Mouse (Mus musculus) layer of hippocampus, adult 18-20 months (tissue): ENCODE data around the gene Bmp10. TPM values are rescaled to one million over a fixed set of nuclear protein-coding genes. Genes with fewer than 3 reads are reported as not detected.
"Not testable (repeated sequence)": the region's sequence is repeated elsewhere in the genome, so short reads cannot be mapped to it uniquely, and the experiment has no call there.

ENCODE experiments used
- DNase-seq, 2 experiments: peaks; one replicate each; pipeline ENCODE4 v3.0.0; 2022; ENCODE audit warnings: low spot score in 2 of 2
- total RNA-seq, 2 experiments: library from RNA; stranded (reverse); gene quantifications; 2 replicates each; pipeline ENCODE4 v1.2.3; 2021

The Bmp10 gene
- total RNA-seq, 2 experiments from 2014 or later, result not detected

DNA sequence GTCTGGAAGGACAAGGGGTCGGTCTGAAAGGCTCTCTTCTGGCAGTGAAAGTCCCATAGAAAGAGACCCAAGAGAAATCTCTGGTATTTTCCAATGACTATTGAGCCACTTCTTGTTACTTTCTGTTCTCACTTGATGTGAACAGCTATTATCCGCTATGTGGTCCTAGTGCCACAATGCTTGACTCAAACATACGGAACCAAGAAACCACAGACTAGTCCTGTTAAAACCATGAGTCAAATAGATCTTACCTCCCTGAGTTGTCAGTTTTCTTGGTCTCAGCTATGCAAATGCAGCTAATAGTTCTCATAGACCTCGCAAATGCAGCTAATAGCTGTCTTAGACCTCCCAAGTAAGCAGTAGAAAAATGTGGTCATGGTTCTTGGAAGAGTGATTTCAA is 18.4 kb downstream of the Bmp10 start:
- DNase-seq, result no peak

GRCm38 (mm10) chr6:87449534-87449933 is 20.7 kb downstream of the Bmp10 start:
- no peak for DNase-seq

GRCm38 (mm10) chr6:87451016-87451415 is 22.2 kb downstream of the Bmp10 start:
- DNase-seq, result peak in 1 of 2 experiments; percentile 39

GRCm38 (mm10) chr6:87451771-87452170 is 23.0 kb downstream of the Bmp10 start:
- DNase-seq, result no peak

DNA sequence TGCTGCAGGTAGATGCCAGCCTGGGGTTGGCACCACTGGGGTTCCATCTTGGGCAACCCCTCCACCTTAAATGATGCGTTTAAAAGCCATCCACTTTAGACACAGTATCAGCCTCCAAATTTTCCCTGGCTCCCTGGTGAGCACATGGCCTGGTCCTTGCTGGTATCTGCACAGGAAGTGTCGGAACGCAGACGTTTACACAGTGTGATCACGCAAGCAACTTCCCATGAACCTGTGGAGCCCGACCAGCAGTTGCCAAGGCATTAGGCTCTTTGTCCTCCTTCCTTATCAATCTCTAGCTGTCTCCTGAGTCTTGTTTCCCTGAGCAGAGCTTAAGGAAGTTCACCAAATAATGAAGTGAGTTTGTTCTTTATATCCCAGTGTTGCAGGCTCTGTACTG is 26.7 kb downstream of the Bmp10 start:
- no peak for DNase-seq

GRCm38 (mm10) chr6:87466221-87466620 is 37.4 kb downstream of the Bmp10 start:
- peak; percentile 34 to 77 for DNase-seq

DNA sequence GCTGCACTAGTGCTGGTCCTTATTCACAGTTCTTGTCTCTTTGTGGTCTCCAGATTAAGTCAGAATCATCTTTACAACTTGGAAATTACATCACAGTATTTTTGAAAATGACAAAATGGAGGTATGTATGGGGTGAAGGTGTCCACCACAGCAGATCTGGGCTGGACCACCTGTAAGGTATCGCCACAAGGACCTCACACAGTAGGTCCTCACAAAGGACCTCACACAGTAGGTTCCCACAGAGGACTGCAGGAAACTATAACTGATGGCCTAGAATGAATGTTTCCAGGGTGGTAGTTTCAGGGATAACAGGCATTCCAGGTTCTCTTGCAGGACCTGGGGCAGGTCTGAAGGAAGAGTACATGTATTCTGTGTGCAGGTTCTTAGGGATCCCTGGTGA is 38.6 kb downstream of the Bmp10 start:
- DNase-seq, result no peak

- DNase-seq, result no peak
Measured at GRCm38 (mm10) chr6:87468372-87468771, 39.6 kb downstream of the Bmp10 start.

DNA sequence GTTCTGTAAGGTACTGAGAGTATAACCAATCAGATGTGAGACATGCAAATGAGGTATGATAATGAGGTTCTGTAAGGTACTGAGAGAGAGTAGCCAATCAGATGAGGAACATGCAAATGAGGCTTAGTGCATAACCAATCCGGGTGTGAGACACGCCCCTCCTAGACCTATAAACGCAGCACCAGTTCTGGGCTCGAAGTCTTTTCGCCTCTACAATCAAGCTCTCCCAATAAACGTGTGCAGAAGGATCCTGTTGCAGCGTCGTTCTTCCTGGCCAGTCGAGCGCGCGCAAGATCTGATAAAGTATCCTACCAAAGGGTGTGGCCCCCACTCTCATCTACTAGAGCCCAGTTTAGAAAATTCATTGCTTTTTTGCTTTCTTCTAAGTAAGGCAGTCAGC is 41.3 kb downstream of the Bmp10 start:
- not testable (repeated sequence) for DNase-seq

- no peak for DNase-seq
Measured at GRCm38 (mm10) chr6:87475223-87475622, 46.4 kb downstream of the Bmp10 start.

GRCm38 (mm10) chr6:87478847-87479246 is 50.1 kb downstream of the Bmp10 start:
- DNase-seq, result no peak

DNA sequence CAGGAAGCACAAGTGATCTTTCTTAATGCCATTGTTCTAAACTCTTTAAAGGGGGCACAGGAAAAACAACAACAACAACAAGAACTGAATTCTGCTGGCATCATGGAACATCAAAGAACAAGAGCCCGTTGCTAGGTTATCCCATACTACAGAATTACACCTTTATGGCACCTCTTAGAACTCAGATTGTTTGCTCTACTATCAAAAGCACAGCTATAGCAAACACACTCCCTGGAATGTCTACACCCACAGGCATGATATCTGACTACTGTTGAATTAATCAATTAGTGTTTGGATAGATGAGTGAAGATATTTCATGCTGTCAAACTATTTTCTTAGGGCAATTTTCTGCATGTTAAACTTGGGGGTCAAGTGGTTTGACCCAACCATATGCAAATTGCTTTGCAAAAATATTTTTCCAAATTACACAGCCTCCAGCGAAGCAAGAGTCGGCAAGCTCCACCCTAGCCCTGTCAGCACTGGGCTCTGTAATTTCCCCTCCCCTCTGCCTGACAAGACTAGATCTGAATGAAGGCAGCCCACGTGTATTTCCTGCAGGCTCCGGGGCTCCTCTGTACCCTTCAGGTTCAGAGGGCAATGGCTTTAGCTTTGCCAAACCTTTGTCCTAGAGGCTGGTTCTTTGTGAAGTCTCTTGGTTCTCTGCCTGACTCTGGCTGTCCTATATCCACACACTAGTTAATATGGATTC is 50.7 kb downstream of the Bmp10 start:
- DNase-seq, result no peak

- no peak for DNase-seq
Measured at GRCm38 (mm10) chr6:87483224-87483899, 54.6 kb downstream of the Bmp10 start.

GRCm38 (mm10) chr6:87483900-87484289 is 55.1 kb downstream of the Bmp10 start:
- no peak for DNase-seq

DNA sequence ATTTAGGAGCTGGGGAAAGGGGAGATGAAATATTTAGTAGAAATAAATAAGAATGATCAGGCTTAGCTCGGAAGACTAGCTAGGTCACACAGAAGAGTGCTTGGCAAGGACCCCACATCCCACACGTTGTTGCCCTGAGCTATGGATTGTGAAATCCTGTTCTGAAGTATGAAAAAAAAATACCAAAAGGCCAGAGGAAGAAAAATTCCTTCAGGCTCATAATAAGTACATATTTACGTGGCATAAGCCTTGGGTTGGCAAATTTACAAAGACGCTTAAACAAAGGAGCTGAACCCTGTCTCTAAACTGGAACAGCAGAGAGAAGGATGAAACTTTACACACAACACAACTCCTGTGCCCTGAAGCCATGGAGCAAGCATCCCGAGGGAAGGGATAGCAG is 56.0 kb downstream of the Bmp10 start:
- no peak for DNase-seq

Other genes with a start within 250 kb of the Bmp10 start
- 10 to 100 TPM in 1 of 2 experiments, 1 to 10 TPM in 1; 8.7 to 10.2 TPM for gene Antxr1, start 93.2 kb upstream of the Bmp10 start, total RNA-seq
- gene Gkn1, start 78.1 kb upstream of the Bmp10 start, total RNA-seq, result not detected
- gene Gkn2, start 55.6 kb upstream of the Bmp10 start, total RNA-seq, result not detected
- 1 to 10 TPM; 1.5 to 3.3 TPM for gene Gkn3, start 40.1 kb upstream of the Bmp10 start, total RNA-seq
- gene Arhgap25, start 104.3 kb downstream of the Bmp10 start, total RNA-seq, result 1 to 10 TPM; 1.7 to 2.9 TPM
- under 1 TPM in 1 of 2 experiments, not detected in 1; 0.12 TPM for gene Prokr1, start 161.7 kb downstream of the Bmp10 start, total RNA-seq
- gene Aplf, start 243.2 kb downstream of the Bmp10 start, total RNA-seq, result 1 to 10 TPM; 7.5 to 7.9 TPM